Mouse (Mus musculus): ENCODE measurements around the gene Aldh1a7. TPM values are rescaled to one million over a fixed set of nuclear protein-coding genes. Genes with fewer than 3 reads are reported as not detected.

Aldh1a7 gene
- total RNA-seq, 2 experiments from 2014 or later = 0.63 to 1.2 TPM

DNA sequence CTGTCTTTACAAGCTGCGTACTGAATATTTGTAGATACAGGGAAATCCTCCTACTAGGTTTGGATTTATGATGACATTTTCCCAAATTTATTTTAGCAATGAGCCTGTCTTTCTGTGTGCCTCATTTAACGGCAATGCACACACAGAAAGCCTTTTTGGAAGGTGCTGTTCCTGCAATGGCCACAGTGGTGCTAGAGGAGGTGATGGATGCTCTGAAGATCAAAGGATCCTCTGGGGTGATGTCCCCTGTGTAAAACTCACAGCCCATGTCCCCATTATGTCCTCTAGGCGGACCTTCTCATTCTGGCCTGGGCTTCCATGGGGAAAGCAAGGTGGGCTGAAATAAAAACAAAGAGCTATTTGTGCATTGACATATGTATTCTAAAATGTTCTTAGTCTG lies 83.0 kb downstream of the Aldh1a7 start:
- DNase-seq (ENCODE audit: low spot score in 2 of 2) = no peak

Other genes with a start within 250 kb of the Aldh1a7 start
- gene Aldh1a1, start 234.8 kb downstream of the Aldh1a7 start, total RNA-seq (2021) = 10 to 100 TPM; 34.4 to 54.5 TPM
- under 1 TPM; 0.40 to 0.52 TPM for gene Tmc1, start 226.6 kb upstream of the Aldh1a7 start, total RNA-seq (2021)